14 mouse cellular contexts compared by ENCODE assay signal in genomic region chr3:153636094-153636803, GRCm38 (mm10).
DNase-seq lines count a peak whose midpoint lies in the region; ATAC-seq and TF ChIP-seq lines count a peak whose summit lies in the region.
"Had no signal": no experiment of that assay in that cellular context is flagged by ENCODE, and none has a peak within 500 bp of the region (broad histone marks: within the 10 kb centered on the region; RNA-seq: fewer than 3 reads in every experiment).

No protein-coding gene starts in this region.

- no peak for TF ChIP-seq CTCF in kidney, adult 2 months (conservative IDR thresholded peaks at IDR 0.05; ENCODE audit: insufficient read depth, insufficient read length, low read depth, low read length)

- peaks cover 11% of the 10 kb centered on the region; the same call in 1 of the 2 replicates for H3K4me1 ChIP-seq in kidney, embryonic 15.5 days
- H3K4me1 ChIP-seq in kidney, adult 2 months (ENCODE audit: control insufficient read depth, insufficient read depth, low read length), result no peaks in the 10 kb centered on the region
- peaks cover 9% of the 10 kb centered on the region for H3K4me1 ChIP-seq in hindbrain, embryonic 13.5 days (replicated peaks)

- 46% methylated on average over 2 of the region's 2 CpGs for WGBS in kidney, embryonic 15.5 days
- 42% methylated on average over 2 of the region's 2 CpGs for WGBS in kidney, adult 2 months
- WGBS in hindbrain, embryonic 13.5 days, result 70% methylated on average over 2 of the region's 2 CpGs

- no peak overlapping the region for H3K9ac ChIP-seq in kidney, embryonic 15.5 days
- no peak overlapping the region for H3K9ac ChIP-seq in hindbrain, embryonic 13.5 days

- no peaks in the 10 kb centered on the region for H3K9me3 ChIP-seq in kidney, embryonic 15.5 days (replicated peaks)
- no peaks in the 10 kb centered on the region for H3K9me3 ChIP-seq in hindbrain, embryonic 13.5 days

- no peak for TF ChIP-seq POLR2A in kidney, adult 2 months (IDR thresholded peaks at IDR 0.05; ENCODE audit: low read depth, low read length)

- H3K27me3 ChIP-seq in kidney, embryonic 15.5 days, result no peaks in the 10 kb centered on the region
- no peaks in the 10 kb centered on the region for H3K27me3 ChIP-seq in kidney, adult 2 months (replicated peaks; ENCODE audit: control insufficient read depth, insufficient read depth, low read length)
- no peaks in the 10 kb centered on the region for H3K27me3 ChIP-seq in hindbrain, embryonic 13.5 days

- no peak overlapping the region for H3K4me3 ChIP-seq in kidney, embryonic 15.5 days (replicated peaks)
- no peak overlapping the region for H3K4me3 ChIP-seq in kidney, adult 2 months (ENCODE audit: insufficient read depth, low read depth, low read length)
- no peak overlapping the region for H3K4me3 ChIP-seq in hindbrain, embryonic 13.5 days

- no peaks in the 10 kb centered on the region for H3K36me3 ChIP-seq in kidney, embryonic 15.5 days
- H3K36me3 ChIP-seq in kidney, adult 2 months (ENCODE audit: control insufficient read depth, insufficient read depth, low read length), result no peaks in the 10 kb centered on the region
- no peaks in the 10 kb centered on the region for H3K36me3 ChIP-seq in hindbrain, embryonic 13.5 days

- H3K27ac ChIP-seq in kidney, embryonic 15.5 days, result 0 out of 2 replicates have a peak overlapping the region, but pooled peaks have one; percentile 4
- H3K27ac ChIP-seq in kidney, adult 2 months (ENCODE audit: insufficient read depth, low read depth, low read length), result no peak overlapping the region
- 0 out of 2 replicates have a peak overlapping the region, but pooled peaks have one; percentile 2 for H3K27ac ChIP-seq in hindbrain, embryonic 13.5 days

- H3K4me2 ChIP-seq in kidney, embryonic 15.5 days, result no peak overlapping the region
- H3K4me2 ChIP-seq in hindbrain, embryonic 13.5 days, result no peak overlapping the region

- DNase-seq in kidney, adult 2 months, result no peak
- peak; percentile 80 for DNase-seq in ES-CJ7 (ENCODE audit: low read depth, low spot score)
- DNase-seq in Muller cell, postnatal 12 days (ENCODE audit: inconsistent ontology term), result peak; percentile 82
- DNase-seq in adrenal gland, postnatal 25 days, result no peak
- no peak for DNase-seq in adrenal gland, adult 18-20 months (ENCODE audit: low spot score in 2 of 2)
- DNase-seq: adrenal gland, postnatal 14 days; cerebellum, adult 11 months; heart, adult 11 months; heart, postnatal 14 days; lung, adult 18-20 months; retina, postnatal 1 day had no signal

- ATAC-seq in kidney, embryonic 15.5 days (replicated peaks; ENCODE audit: low FRiP score), result no peak
- ATAC-seq in hindbrain, embryonic 13.5 days (ENCODE audit: low FRiP score), result no peak
- ATAC-seq: intestine, postnatal 0 days had no signal

Comparison
In these comparisons a context has a peak if more than half of its experiments do, and no peak if none do; other contexts are left out.
1. DNase-seq: peak in ES-CJ7 (single experiment) and Muller cell, postnatal 12 days (single experiment); none in kidney, adult 2 months (single experiment), adrenal gland, postnatal 25 days (single experiment) and adrenal gland, adult 18-20 months (0 of 2).